Mouse (Mus musculus) G1E (cell line): Measurements from ENCODE around the gene Traf3. TPM values are rescaled to one million over a fixed set of nuclear protein-coding genes. Genes with fewer than 3 reads are reported as not detected.

Source experiments
- ATAC-seq: 2 replicates; pipeline ENCODE4 v1.8.0; 2016; ENCODE audit warnings: mild to moderate bottlenecking; ENCODE audit not compliant: insufficient number of reproducible peaks, poor library complexity, low FRiP score, severe bottlenecking; ENCODE audit errors: extremely low read depth
- DNase-seq: peaks from one replicate; pipeline ENCODE4 v3.0.0; 2012; ENCODE audit warnings: low spot score
- H3K27me3 ChIP-seq: 2 replicates; pipeline ENCODE4 v1.6.1; 2012; ENCODE audit warnings: mild to moderate bottlenecking, low read length, inconsistent platforms; ENCODE audit not compliant: insufficient read depth
- H3K36me3 ChIP-seq: replicated peaks from 2 replicates; pipeline ENCODE3; 2012; ENCODE audit warnings: mild to moderate bottlenecking, inconsistent platforms
- H3K4me1 ChIP-seq: 2 replicates; pipeline ENCODE4 v1.6.1; 2012; ENCODE audit warnings: low read depth, low read length, inconsistent platforms, mixed read lengths; ENCODE audit not compliant: insufficient read depth
- H3K4me3 ChIP-seq: 2 replicates; pipeline ENCODE4 v1.5.1; 2012; ENCODE audit warnings: low read depth, mild to moderate bottlenecking, inconsistent platforms, low read length, moderate library complexity, mixed read lengths
- H3K9me3 ChIP-seq: replicated peaks from 2 replicates; pipeline ENCODE4 v1.6.1; 2012; ENCODE audit warnings: inconsistent platforms
- CTCF ChIP-seq: IDR thresholded peaks from 2 replicates; pipeline ENCODE4 v1.5.1; 2012; ENCODE audit warnings: low read depth, low read length, inconsistent platforms, mixed read lengths
- GATA1 ChIP-seq: IDR thresholded peaks from 2 replicates; pipeline ENCODE4 v1.6.1; 2012; ENCODE audit warnings: borderline replicate concordance, low read length, inconsistent platforms, mixed read lengths
- GATA2 ChIP-seq: IDR thresholded peaks from 2 replicates; pipeline ENCODE4 v1.6.1; 2012; ENCODE audit warnings: low read depth, low read length, inconsistent platforms, borderline replicate concordance
- POLR2AphosphoS5 ChIP-seq: IDR thresholded peaks from 2 replicates; pipeline ENCODE4 v1.6.1; 2012; ENCODE audit warnings: low read depth, low read length, inconsistent platforms; ENCODE audit not compliant: insufficient replicate concordance
- TAL1 ChIP-seq: conservative IDR thresholded peaks from 2 replicates; pipeline ENCODE4 v1.6.1; 2012; ENCODE audit warnings: low read depth, low read length, inconsistent platforms, mixed read lengths
- polyA plus RNA-seq: library from polyadenylated mRNA; stranded (reverse); fragments of >175 nt; gene quantifications from 2 replicates; pipeline ENCODE4 v1.2.3, GENCODE M21; 2012
- total RNA-seq, 2 experiments: library from RNA; stranded (forward) in 1 of 2; stranded (reverse) in 1 of 2; fragments of 200-1000 nt in 1 of 2; fragments of >200 nt in 1 of 2; fragmentation: Nextera tagmentation in 1 of 2; gene quantifications; 2 replicates each; pipeline ENCODE4 v1.2.3; 2014 to 2017

The Traf3 gene
- total and polyA plus RNA-seq, 3 experiments, result 0.16 TPM; not detected in 2

DNA sequence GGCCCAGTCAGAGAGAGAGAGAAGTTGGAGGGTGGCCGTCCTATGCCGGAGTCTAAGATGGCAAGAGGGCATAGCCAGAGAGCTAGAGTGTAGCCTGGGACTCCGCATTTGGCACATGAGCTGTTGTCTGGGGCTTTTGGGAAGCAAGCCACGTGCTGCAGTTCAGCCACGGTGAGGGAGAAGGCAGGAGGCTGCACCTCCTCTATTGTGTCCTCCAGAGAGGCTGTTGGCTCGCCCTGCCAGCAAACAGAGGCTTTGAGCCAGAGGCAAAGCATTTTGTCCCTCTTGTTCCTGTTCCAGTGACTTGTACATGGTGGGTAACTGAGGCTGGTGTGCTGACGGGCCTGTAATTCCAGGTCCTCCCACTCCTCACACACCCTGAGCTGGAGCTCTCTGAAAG lies 32.0 kb upstream of the Traf3 start:
- no peak overlapping the region for H3K4me3 ChIP-seq
- no peak for ATAC-seq

DNA sequence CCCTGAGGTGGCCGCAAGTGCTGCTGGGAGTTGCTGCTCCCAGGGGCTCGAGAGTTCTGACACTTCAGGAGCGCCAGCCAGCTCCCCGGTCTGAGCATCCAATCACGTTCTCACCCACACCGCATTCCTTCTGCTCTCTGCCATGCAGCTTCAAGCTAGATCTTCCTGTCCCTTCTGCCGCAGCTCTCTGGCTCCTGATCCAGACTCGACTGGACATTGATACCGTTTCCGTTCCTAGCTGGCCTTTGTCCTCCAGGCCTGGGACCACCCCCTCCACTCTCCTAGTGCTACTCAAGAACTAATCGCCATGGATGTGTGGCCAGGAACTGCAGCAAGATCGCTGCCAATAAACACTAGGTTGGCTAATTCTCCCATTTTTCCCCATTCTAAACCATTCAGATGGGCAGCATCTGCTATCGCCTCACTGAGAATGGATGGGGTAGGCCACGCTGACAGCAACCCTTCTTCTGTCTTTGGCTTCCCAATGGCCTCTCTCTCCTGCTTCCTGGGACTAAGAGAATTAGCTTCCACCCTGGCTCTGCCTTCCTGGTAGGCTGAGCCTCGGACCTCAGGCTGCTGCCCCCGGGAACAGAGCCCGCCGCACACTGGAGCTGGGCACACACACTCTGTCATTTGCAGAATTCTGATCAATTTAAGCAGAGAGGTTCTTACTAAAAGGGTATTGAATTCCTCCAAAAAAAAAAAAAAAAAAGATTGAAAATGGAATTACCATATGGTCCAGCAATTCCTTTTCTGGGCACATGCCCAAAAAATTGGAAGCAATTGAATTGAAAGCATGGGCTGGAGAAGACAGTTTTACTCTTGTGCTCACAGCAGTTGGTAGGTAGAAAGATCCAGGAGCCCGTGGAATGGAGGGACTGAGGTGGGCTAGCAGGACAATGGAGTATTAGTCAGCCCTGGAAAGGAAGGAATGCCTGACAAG lies 31.1 kb upstream of the Traf3 start:
- Histone ChIP-seq H3K9me3 (peaks cover 5% of the 10 kb centered on the region), H3K27me3 (peaks cover 39% of the 10 kb centered on the region), H3K4me3 (no peak overlapping the region), H3K4me1 (peaks cover 2% of the 10 kb centered on the region; the same call in 1 of the 2 replicates), H3K36me3 (no peaks in the 10 kb centered on the region)
- TF ChIP-seq POLR2AphosphoS5 (no peak), GATA1 (no peak), TAL1 (no peak), CTCF (no peak), GATA2 (no peak)
- DNase-seq (no peak), ATAC-seq (no peak)

More for the DNA sequence above, 32.0 kb upstream of the Traf3 start:
- Histone ChIP-seq H3K36me3 (no peaks in the 10 kb centered on the region), H3K9me3 (peaks cover under 1% of the 10 kb centered on the region; the same call in 1 of the 2 replicates), H3K4me1 (peaks cover 2% of the 10 kb centered on the region; the same call in 1 of the 2 replicates), H3K27me3 (peaks cover 40% of the 10 kb centered on the region)
- TF ChIP-seq GATA2 (no peak), TAL1 (no peak), POLR2AphosphoS5 (no peak), GATA1 (no peak), CTCF (no peak)
- DNase-seq, result no peak

GRCm38 (mm10) chr12:111135953-111136352 lies 30.2 kb upstream of the Traf3 start:
- no peak overlapping the region for H3K4me3 ChIP-seq
- DNase-seq (no peak), ATAC-seq (no peak)
- peaks cover 37% of the 10 kb centered on the region for H3K27me3 ChIP-seq
- H3K36me3 ChIP-seq, result no peaks in the 10 kb centered on the region
- H3K9me3 ChIP-seq, result peaks cover 7% of the 10 kb centered on the region
- TF ChIP-seq POLR2AphosphoS5 (no peak), TAL1 (no peak)
- H3K4me1 ChIP-seq, result peaks cover 2% of the 10 kb centered on the region; the same call in 1 of the 2 replicates

DNA sequence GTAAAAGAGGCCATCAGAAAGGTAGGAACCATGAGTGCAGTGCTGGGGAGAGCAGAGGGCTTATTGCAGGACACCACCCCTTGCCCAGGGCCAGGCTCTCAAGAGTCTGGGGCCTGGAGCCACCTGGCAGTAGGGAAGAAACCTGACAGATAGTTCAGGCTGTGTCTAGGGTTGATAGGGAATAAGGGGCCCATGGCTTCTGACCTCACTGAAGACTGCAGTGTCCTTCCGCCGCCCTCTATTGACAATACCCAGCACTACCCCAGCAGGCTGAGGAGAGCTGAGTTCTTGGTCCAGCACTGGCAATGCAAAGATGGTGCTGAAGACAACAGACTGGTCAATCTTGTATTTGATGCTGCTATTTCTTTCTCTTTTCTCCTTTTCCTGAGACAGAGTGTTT lies 29.1 kb upstream of the Traf3 start:
- H3K9me3 ChIP-seq, result peaks cover 7% of the 10 kb centered on the region
- H3K4me1 ChIP-seq, result peaks cover 2% of the 10 kb centered on the region; the same call in 1 of the 2 replicates
- no peak for DNase-seq
- peaks cover 37% of the 10 kb centered on the region for H3K27me3 ChIP-seq
- no peak for ATAC-seq
- no peaks in the 10 kb centered on the region for H3K36me3 ChIP-seq
- TF ChIP-seq CTCF (peak; percentile 4; the same call in 1 of the 2 replicates), TAL1 (no peak)
- H3K4me3 ChIP-seq, result no peak overlapping the region

GRCm38 (mm10) chr12:111143005-111143508 lies 23.1 kb upstream of the Traf3 start:
- DNase-seq (no peak), ATAC-seq (no peak)
- no peaks in the 10 kb centered on the region for H3K36me3 ChIP-seq
- no peak for TF ChIP-seq POLR2AphosphoS5
- TF ChIP-seq GATA2, result no peak
- no peak for TF ChIP-seq GATA1
- no peak for TF ChIP-seq TAL1
- no peak for TF ChIP-seq CTCF
- no peaks in the 10 kb centered on the region for H3K4me1 ChIP-seq
- no peak overlapping the region for H3K4me3 ChIP-seq
- H3K9me3 ChIP-seq, result peaks cover 7% of the 10 kb centered on the region
- peaks cover 32% of the 10 kb centered on the region for H3K27me3 ChIP-seq

GRCm38 (mm10) chr12:111143509-111144063 lies 22.6 kb upstream of the Traf3 start:
- Histone ChIP-seq H3K4me1 (no peaks in the 10 kb centered on the region), H3K9me3 (peaks cover 7% of the 10 kb centered on the region), H3K36me3 (no peaks in the 10 kb centered on the region), H3K4me3 (no peak overlapping the region), H3K27me3 (peaks cover 34% of the 10 kb centered on the region)
- no peak for ATAC-seq
- DNase-seq, result no peak
- TF ChIP-seq CTCF (no peak), TAL1 (no peak), GATA1 (no peak), GATA2 (no peak), POLR2AphosphoS5 (no peak)
